Mouse (Mus musculus) Muller cell, postnatal 12 days (primary cell): ENCODE results near the gene Xkrx.
"Not testable (repeated sequence)": the region's sequence is repeated elsewhere in the genome, so short reads cannot be mapped to it uniquely, and the experiment has no call there.

Experiments
- DNase-seq: peaks from one replicate; pipeline ENCODE4 v3.0.0-alpha.2; 2015; ENCODE audit errors: inconsistent ontology term

Xkrx gene

DNA sequence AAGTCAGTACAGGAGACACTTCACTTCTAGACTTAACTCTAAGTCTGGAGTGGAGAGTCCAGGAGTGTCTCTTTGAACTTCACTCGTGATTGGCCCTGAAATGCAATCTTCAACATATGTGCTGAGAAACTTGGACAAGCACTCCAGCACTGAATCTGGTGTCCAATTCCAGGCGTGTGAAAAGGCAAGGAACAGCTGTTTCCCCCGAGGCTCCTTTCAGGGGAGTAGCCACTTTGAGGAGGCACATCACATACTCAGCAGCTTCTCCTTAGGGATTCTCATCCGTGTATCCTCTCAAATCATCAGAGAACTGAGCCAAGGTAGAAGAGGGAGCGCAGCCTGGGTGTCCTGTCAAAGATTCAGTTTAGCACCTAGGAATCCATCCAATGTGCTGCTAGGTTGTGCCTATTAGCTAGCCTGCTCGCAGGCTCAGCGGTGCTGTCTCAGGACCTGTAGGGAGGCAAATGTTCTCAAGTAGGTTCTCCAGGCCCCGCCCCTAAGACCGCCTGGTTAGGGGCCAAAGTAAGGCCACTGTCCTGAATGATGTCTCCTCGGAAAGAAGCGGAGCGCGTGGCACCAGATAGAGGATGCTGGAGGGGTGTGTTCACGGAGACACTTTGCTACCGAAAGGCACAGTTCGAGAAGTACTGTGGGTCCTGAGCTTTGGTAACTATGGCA lies at the start of gene Xkrx:
Xkrx (minus strand) TSS at position 34 of the 678 bp plus-strand sequence.
- no peak for DNase-seq

DNA sequence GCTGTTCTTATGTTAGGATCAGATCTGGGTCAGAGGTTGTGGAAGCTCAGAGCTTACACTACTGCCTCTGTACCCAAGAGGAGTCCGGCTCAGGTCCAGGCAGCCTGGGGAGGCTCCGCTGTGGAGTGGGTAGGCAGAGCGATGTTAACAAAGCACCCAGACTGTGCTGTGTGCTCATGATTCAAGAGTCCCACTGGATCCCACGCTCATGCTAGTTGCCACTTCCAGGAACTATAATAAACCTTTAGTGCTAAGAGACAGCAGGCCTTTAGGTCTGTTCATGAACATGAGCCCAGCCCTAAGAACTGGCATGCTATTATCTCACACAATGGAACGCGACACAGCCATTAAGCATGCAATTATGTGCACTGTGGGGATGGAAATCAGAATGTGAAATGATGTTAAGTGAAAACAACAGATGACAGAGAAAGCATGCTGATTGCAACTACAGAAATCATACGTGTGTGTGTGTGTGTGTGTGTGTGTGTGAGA lies 49.3 kb upstream of the Xkrx start:
- no peak for DNase-seq

DNA sequence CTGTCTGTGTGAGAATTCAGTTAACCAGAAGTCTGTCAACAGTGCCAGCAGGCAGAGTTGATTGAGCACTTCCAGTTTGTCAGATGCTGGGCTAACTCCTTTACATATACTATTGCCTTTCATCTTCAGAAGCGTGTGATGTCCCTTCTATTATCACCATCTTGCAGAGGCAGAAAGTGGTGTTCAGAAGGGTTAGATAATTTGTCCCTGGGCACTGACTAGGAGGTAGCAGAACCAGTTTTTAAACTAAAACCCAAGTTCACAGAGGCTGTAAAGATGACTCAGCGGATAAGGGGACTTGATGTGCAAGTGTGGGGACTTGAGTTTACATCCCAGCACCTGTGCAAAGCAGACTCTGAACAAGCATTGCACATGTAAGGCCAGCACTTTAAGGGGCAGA lies 46.6 kb upstream of the Xkrx start:
- no peak for DNase-seq

DNA sequence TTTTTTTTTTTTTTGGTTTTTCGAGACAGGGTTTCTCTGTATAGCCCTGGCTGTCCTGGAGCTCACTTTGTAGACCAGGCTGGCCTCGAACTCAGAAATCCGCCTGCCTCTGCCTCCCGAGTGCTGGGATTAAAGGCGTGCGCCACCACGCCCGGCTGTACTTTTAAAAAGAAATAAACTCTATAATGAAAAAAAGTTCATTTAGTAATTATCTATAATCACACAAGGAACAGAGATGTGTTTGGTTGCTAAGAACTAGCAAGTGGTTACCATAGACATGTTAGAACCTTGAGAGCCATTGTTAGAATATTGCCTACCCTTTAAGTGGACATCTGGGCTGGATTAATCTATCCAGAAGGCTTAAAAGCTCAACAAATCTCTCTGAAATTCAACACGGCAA lies 25.3 kb upstream of the Xkrx start, which contains the start of gene Arl13a:
Arl13a (plus strand) TSS at position 301 of the 400 bp plus-strand sequence.
- not testable (repeated sequence) for DNase-seq

DNA sequence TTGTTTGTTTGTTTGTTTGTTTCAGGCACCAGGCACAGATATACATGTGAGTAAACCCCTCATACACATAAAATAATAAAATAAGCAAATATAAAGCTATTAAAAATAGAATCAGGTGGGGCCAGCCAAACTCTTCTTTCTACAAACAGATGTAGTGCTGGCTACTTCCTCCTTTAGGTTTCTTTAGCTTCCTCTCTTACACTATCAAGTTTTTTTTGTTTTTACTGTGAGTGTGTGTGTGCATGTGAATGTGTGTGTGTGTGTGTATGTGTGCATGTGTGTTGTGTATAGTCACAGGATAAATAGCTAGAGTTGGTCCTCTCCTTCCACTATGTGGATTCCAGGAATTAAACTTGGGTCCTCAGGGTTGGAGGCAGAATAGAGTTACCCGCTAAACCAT lies 12.8 kb upstream of the Xkrx start:
- no peak for DNase-seq

DNA sequence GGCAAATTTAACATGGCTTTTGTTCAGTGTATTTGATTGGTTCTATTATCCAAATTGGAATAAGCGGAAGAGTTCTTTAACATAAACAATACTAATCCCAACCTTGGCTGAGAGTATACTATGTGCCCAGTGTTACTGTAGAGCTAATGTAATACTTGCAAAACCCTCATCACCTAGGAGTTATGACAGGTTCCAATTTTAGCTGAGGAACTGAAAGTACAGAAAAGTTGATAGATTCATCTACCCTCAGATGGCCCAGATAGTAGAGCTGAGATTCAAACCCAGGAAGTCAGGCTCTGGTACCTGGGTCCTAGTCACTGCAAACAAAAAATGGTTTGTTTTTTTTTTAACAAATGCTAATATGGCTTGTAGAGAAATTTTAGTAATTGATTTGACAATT lies 8.7 kb upstream of the Xkrx start:
- no peak for DNase-seq

DNA sequence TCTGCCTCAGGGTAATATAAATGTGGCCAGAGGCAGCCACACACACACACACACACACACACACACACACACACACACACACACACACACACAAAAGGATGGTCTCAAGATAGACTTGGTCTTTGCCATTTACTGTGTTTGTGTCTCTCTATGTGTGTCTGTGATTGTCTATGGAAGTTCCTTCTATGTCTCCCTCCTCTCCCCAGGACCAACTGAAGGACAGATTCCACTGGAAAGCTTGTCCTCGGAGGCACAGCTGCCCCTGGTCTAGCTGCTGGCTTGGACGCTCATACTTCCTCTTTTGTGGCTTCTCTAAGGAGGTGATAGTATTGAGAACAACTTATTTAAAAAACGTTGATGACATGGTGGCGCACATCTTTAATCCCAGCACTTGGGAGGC lies 1.6 kb upstream of the Xkrx start:
- no peak for DNase-seq

DNA sequence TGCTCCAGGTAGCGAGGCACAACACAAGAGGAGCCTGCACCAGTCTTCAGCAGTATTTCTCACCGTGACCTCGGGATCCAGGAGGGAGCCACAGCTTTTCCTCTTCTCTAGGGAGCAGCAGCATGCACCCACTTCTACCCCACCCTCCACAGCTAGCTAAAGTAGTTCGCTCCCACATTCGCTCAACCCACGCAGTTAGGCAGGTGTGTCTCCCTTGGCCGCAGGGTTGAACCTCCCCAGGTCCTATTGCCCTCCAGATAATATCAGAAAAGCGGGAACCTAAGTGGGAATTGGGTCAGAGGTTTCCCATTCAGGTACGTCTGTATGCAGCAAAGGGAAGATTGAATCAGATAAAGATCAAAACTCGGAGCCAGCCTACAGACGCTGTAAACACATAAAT lies 950 bp upstream of the Xkrx start:
- peak; percentile 0 for DNase-seq

DNA sequence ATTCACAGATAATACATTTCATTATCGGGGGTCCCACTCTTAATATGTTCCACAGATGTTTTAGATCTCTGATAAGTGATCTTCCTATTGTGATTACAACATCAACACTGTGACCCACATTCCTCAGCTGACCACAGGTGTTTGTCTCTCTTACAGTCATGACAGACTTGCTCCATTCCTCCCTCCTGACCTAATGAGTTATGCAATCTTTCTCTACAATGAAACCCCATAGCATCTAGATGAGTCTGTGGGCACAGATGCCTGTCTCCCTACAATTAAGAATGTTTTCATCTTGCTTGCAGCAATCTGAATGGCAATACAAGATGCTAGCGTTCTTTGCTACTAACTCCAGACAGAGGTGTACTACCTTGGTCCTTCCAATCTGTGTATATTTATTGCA lies 1.4 kb downstream of the Xkrx start:
- DNase-seq, result peak; percentile 58

DNA sequence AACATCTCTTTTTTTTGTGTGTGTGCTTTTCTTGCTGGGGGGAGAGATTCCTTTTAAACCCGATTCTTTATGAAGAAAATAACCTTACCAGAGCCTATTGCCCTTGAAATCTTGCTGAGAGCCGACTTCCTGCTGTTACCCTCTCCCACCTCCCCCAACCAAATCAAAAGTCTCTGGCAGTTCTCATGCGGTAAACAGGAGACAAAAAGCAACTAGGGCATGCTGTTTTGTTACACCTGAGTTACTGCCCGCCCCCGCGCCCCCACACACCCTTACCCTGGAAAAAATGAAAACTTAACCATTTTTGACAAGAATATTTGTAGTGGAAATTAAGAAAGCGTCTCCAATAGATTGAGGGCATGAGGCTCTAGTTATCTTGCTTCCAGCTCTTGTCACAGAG lies 3.7 kb downstream of the Xkrx start:
- DNase-seq, result no peak

DNA sequence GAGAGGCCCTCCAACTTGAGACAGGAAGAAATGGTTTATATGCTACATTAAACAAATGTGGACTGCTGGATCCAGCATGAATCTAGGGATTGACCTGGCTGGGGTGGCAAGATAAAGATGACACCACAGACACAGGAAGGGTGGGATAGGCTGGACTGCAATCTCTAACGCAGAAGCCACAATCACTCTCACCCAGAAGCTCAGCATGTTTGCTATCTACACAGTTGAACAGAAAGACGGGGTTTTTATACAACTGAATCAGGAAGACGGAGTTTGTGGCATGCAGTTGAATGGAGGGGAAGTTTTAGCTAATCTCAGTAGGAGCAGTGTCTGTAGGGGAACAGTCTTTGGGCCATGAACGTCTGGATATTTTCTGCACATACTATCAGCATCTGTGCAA lies 19.9 kb downstream of the Xkrx start:
- DNase-seq, result no peak

DNA sequence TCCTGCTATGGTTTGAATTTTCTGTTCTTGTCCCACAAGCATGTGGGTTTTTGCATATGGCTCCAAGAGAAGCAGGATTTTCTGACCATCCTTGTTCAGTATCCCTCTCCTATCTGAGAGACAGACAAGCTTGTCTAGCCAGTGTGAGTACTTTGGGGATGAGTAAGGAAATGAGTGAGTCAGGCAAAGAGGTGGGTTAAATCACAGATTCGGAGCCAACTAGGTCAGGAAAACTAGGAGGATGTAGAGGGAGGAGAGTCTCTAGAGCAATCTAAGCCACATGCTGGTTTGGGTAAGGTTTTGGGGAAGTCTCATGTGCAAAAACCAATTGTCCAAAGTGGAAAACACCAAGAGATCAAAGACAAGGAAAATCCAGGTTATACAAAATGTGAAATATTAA lies 20.3 kb downstream of the Xkrx start:
- DNase-seq, result peak; percentile 40

DNA sequence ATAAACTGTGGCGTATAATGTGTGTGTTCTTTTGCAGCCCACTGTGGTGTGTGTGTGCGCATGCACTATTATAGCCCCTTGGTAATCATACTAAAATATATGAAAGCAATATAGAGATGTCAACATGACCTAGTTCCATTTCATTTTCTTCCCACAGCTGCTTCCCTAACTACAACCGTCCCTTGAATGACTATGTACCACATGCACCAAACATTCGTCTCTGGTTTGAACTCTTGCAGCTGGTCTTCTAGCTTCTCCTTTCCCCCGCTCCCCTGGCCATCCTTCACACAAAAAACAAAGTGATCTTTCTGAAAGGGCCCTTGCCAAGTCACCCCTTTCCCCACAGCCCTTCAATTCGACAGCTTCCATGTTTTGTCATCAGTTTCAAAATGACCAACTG lies 21.9 kb downstream of the Xkrx start:
- no peak for DNase-seq

DNA sequence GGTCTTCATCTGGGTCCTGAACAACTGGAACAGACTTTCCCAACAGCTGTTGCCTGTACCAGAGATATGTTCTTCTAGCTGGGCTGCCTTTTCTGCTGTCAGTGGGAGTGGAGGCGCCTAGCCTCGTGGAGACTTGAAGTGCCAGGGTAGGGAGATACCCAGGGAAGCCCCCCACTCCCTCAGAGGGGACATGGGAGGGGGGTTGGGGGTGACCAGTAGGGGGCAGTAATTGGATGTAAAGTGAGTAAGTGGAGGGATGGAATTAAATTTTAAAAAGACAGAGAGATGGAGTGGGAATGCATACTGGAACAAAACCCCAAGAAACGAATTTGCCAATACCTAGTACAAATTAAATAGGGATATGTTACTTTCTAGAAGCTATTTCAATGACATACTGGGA lies 28.1 kb downstream of the Xkrx start:
- no peak for DNase-seq

DNA sequence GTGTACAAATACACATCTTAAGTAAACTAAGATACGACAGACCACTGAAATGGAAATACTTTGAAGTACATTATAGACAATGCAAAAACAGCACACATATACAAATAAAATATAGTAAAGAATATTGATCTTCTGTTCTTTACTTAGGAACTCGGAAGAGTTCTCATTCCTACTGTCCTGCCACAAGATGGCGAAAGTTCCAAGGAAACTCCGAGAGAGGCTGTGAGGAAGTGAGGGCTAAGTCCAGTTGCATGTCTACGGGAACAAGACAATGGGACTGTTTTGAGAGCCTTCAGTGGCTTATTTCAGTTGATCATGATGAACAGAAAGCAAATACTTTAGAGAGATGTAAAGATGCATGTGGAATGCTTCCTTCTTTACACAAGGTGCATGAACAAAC lies 29.6 kb downstream of the Xkrx start:
- peak; percentile 10 for DNase-seq

DNA sequence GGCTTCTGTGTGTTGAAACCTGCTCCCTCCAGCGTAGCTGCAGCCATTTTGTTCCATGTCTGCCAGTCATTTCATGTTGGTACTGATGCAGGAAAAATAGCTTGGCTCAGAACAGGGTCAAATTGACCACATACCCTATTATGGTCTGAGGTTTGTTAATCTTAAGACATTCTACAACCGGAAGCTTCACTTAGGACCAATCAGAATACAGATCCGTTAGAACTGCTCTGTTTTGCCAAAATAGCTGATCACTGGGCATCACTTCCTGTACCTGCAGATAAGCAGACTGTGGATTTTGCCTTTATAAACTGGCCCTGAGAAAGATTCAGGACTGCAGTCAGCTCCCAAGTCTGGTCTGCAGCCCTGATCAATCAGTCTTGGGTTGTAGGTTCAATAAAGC lies 33.3 kb downstream of the Xkrx start:
- DNase-seq, result no peak

DNA sequence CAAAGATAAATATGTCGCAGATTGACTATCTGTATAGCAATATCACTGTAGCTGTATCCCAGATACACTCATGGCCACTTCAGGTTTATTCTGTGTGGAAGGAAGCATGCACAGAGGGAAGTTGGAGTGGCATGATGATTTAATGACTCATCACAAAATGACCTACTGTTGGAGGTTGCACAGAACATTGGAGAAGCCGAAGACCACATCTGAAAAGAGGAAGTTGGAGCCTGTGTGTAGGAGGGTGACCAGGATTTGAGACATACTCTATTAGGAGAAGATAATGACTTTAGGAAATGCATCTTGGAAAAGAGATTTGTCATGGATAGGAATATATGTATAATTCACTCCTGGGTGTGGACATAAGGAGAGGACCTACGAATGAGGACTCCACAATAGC lies 45.5 kb downstream of the Xkrx start:
- DNase-seq, result no peak

DNA sequence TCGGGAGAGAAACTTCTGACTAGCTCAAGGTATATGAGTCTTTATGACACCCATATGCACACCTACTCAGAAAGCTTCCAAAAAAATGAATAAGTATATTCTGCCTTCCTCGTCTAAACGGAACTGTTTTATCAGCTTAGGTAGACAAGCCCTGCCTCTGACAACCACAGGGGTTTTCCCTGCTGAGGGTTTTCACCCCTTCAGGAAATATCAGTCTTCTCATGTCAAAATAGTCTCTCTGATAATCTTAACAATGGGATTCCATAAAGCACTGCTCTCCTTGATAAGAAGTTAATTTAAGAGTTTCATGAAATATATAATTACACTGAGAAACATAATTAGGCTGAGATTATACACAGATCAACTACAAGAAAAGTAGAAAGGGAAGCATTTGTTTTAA lies 50.1 kb downstream of the Xkrx start:
- no peak for DNase-seq

DNA sequence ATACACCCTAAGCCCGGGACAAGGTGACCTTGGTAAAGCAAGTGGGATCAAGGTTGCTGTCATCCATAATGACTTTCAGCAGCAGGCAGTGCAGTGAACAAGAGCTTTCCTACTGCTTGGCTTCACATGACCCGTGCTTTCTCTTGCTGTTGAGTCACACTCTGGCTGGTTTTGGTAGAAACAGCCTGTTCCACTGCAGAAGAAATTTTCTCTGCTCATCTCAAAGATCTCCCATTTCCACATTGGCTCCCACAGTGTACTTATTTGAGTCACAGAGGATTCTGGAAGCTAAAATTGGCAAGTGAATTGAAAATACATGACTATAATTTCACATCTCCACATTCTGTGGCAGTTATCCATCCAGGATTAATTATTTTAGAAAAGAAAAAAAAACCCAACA lies 59.2 kb downstream of the Xkrx start:
- peak; percentile 21 for DNase-seq
